Mouse (Mus musculus) megakaryocyte, embryonic 14.5 days (primary cell): ENCODE results near the gene Acta1.

Source experiments
- FLI1 ChIP-seq: IDR thresholded peaks from 2 replicates; pipeline ENCODE4 v1.6.1; 2012; ENCODE audit warnings: low read length, inconsistent platforms, mixed read lengths
- GATA1 ChIP-seq: IDR thresholded peaks from 3 replicates; pipeline ENCODE4 v1.6.1; 2012; ENCODE audit warnings: mixed read lengths, low read length, inconsistent platforms, borderline replicate concordance

DNA sequence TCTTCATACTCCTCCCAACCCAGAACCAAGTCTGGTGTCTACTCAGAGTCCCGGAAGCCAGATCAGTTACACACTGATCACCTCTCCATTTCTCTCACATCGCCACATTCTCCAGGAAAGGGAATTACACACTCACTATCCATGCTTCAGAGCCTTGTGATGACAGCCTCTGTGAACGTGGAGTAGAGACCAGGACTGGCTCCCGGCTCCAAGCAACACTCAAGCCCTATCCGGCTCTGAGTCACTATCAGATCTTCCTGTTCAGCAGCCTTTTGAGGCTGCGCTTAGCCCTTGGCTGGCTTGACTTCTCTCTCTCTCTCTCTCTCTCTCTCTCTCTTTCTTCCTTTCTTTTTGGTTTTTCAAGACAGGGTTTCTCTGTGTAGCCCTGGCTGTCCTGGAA is 21.2 kb downstream of the Acta1 start:
- TF ChIP-seq GATA1 (no peak), FLI1 (no peak)
